Mouse (Mus musculus) myocyte (in vitro differentiated cells): ENCODE measurements around the gene Eno2.

ENCODE experiments used
- E2F4 ChIP-seq: IDR thresholded peaks from one replicate; pipeline ENCODE4 v1.6.1; 2011; ENCODE audit warnings: mild to moderate bottlenecking, control low read depth, moderate library complexity; ENCODE audit not compliant: insufficient read depth
- MAX ChIP-seq: IDR thresholded peaks from one replicate; pipeline ENCODE4 v1.6.1; 2011; ENCODE audit warnings: low read depth, mild to moderate bottlenecking, control low read depth
- MYOG ChIP-seq, 3 experiments: IDR thresholded peaks; one replicate each; pipeline ENCODE4 v1.6.1; 2011; ENCODE audit warnings: control low read depth in 2 of 3, low read depth in 2 of 3, mild to moderate bottlenecking in 2 of 3; ENCODE audit not compliant: insufficient read length in 2 of 3, control insufficient read depth in 1 of 3, insufficient read depth in 1 of 3
- POLR2A ChIP-seq: IDR thresholded peaks from one replicate; pipeline ENCODE4 v1.6.1; 2011; ENCODE audit warnings: low read depth, mild to moderate bottlenecking, control low read depth, moderate library complexity; ENCODE audit not compliant: insufficient read length
- POLR2AphosphoS2 ChIP-seq: IDR thresholded peaks from one replicate; pipeline ENCODE4 v1.6.1; 2011; ENCODE audit warnings: low read depth, control low read depth; ENCODE audit not compliant: insufficient read length
- USF1 ChIP-seq: IDR thresholded peaks from one replicate; pipeline ENCODE4 v1.6.1; 2011; ENCODE audit warnings: low read depth, mild to moderate bottlenecking, control low read depth, moderate library complexity

DNA sequence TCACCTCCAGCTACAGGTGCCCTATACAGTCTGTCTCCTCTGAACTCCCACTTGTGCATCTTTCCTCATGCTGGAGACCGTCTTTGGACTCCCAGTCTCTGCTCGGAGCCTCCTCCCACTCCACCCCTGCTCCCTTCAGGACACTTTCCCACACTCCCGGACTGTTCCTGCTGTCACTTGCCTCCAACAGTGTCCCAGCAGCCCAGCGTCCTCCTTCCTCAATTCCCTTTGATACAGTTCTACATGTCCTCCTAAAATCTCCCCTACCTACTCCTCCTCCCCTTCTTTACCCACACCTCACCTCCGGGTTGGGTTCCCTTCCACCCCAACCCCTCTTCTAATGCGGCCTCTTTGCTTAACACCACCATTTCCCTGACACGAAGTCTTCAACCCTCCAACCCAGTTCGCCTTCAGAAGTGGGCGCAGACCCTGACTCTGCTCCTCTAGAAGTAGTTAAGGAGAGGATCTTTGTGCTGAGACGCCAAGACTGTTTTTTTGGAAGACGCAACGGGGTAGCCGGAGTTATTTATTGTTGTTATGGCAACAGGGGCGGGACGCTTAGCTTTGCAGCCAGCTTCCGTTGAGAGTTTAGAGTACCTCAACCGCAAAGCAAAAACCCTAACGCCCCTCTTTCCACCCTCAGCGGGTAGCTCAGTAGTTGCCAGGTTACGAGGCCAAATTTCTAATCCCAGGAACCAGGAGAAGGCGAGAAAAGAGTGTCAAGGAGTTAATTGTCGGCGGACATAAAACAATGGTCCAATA lies 9.9 kb upstream of the Eno2 start, which contains the start of gene Lrrc23:
- TF ChIP-seq POLR2A = no peak
- no peak for TF ChIP-seq MAX
- no peak for TF ChIP-seq POLR2AphosphoS2
- no peak for TF ChIP-seq MYOG (IDR thresholded peaks at IDR 0.05; ENCODE audit: control insufficient read depth in 1 of 3, insufficient read depth in 1 of 3, insufficient read length in 2 of 3, low read depth in 2 of 3)
- TF ChIP-seq E2F4 = no peak
- TF ChIP-seq USF1 = no peak
